Mouse (Mus musculus) kidney, adult 2 months (tissue): ENCODE measurements around the gene Tecpr1.

ENCODE experiments used
- CTCF ChIP-seq: fragments of 200-500 bp; conservative IDR thresholded peaks from 2 replicates; pipeline ENCODE4 v1.5.1; 2011; ENCODE audit warnings: low read depth, mild to moderate bottlenecking, control low read depth, low read length, moderate library complexity, mixed read lengths; ENCODE audit not compliant: insufficient read depth, insufficient read length
- POLR2A ChIP-seq: fragments of 200-500 bp; IDR thresholded peaks from one replicate; pipeline ENCODE4 v1.6.1; 2011; ENCODE audit warnings: low read depth, low read length, control low read depth

GRCm38 (mm10) chr5:144246669-144247068, 23.3 kb upstream of the Tecpr1 start:
- TF ChIP-seq CTCF (no peak), POLR2A (no peak)
